Mouse (Mus musculus) heart, adult 9 months (tissue): Measurements from ENCODE around the gene Gm20883.
"Not testable (repeated sequence)": the region's sequence is repeated elsewhere in the genome, so short reads cannot be mapped to it uniquely, and the experiment has no call there.

ENCODE experiments used
- DNase-seq, 2 experiments: peaks; one replicate each; pipeline ENCODE4 v3.0.0; 2022; ENCODE audit warnings: low spot score in 2 of 2

Gm20883 gene

DNA sequence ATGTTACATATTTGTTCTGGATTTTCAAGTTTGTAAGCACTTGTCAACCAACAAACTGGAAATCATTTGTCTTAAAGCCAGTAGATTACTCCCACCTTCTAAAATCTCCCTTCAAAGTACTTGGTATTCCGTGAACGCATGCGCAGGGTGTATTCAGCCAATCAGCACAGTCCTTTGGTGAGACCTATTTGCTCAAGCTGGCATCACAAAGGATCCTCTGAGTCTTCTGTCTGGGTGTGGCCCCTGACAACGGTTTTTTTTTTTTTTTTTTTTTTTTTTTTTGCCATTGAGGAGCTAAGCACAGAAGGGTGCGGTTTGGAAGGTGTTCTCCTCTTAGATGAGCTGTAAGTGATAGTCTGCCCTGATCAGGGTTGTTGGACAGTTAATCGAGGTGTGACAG is at the start of gene Gm20883:
Gene Gm20883 (plus strand): TSS at position 301 of the 400 bp plus-strand sequence.
- DNase-seq, result not testable (repeated sequence)
